Mouse (Mus musculus) gastrocnemius, postnatal 36 days (tissue): ENCODE data around the gene Pdpn. TPM values are rescaled to one million over a fixed set of nuclear protein-coding genes. Genes with fewer than 3 reads are reported as not detected.

Experiments
- DNase-seq, 2 experiments: peaks; one replicate each; pipeline ENCODE4 v3.0.0; 2022
- intact Hi-C: fragments of 180-260 bp; cut with DNase I; formaldehyde crosslinking; loops from one replicate; pipeline ENCODE4 v1.15.1; 2025
- total RNA-seq, 2 experiments: library from RNA; stranded (reverse); gene quantifications; 2 replicates each; pipeline ENCODE4 v1.2.3; 2021

Gene Pdpn
- total RNA-seq, 2 experiments from 2014 or later = 7.0 to 7.7 TPM

DNA sequence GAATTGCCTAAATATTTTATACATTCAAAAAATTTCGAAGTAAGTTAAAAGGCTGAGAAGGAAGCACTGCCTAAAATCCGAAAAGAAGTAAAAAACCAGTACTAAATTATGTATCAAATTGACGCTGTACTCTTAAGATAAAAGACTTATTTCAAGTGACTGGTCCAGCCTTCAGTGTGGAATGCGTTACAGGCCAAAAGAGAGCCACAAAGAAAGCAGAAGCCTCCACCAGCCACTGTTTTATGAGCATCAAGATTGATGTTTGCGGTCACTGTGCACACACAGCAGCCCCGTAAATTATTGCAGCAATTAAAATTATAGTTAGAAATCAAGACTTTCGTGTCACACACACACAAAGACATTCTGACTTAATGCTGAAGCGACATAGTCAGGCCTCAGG lies 43.8 kb downstream of the Pdpn start:
- DNase-seq = no peak
- intact Hi-C loops = loop anchor here (5.0 kb wide), 1 partner anchor 127 kb away; no protein-coding TSS in a partner anchor

DNA sequence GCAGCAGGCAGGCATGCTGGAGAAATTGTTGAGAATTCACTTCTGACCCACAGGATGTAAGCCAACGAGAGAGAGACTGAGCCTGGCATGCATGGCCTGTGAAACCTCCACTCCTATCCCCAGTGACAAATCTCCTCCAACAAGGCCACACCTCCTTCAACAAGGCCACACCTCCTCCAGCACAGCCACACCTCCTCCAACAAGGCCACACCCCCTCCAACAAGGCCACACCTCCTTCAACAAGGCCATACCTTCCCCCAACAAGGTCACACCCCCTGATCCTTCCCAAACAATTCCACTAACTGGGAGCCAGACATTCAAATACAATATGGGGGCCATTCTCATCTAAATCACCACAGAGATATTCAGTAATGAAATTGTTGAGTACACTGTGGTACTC lies 46.0 kb downstream of the Pdpn start:
- intact Hi-C loops = no loop called here
- no peak for DNase-seq

DNA sequence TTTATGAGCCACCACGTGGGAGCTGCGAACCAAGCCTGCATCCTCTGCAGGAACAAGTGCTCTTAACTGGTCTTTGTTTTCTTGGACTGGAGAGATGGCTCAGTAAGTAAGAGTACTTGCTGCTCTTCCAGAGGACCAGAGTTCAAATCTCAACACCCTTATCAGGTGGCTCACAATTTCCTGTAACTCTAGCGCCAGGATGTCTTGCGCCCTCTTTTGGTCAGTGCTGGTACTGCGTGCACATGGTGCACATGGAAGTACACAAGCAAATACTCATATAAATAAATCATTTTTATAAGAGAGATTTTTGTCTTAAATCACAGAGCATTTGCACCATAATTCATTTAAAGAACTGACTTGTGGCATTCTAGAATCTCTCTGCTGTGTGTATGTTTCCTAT lies 51.3 kb downstream of the Pdpn start:
- DNase-seq = no peak
- intact Hi-C loops = no loop called here

DNA sequence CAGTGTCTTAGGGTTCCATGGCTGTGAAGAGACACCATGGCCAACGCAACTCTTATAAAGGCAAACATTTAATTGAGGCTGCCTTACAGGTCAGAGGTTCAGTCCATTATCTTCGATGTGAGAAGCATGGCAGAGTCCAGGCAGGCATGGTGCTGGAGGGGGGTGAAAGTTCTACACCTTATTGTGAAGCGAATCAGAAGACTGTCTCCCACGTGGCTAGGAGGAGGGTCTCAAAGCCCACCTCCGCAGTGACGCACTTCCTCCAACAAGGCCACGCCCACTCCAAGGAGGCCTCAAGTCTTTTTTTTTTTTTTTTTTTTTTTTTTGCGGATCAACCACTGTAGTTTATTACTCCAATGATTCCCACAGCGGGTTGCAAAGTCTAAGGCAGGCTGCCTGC lies 58.1 kb downstream of the Pdpn start:
- DNase-seq = no peak
- intact Hi-C loops = no loop called here

DNA sequence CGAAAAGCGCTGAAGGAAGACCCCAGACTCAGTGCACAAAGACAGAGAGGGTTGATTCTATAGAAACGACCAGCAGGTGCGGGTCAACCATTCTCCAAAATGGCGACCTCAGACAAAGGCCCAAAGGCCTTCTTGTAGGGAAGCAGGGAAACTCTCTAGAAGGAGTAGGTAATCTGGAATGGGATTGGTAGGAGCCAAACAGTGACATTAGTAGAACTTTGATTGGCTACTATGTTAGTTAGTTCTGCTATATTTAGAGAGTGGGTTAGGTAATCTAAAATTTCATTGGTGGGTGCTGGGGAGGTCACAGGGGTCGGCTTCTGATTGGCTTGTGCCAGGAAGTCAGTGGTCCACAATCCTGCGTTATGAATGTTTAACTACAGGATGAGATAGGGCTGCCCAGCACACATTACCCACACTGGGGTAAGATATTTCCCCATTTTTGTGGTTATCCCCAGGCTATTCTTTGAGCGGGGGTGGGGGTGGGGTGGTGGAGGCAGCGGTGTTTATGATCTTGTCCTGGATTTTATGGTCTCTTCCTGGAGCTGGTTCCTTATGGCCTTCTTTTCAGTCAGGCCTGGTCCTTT lies 59.7 kb downstream of the Pdpn start:
- no peak for DNase-seq
- intact Hi-C loops = loop anchor here (2.0 kb wide), 2 partner anchors 127 to 213 kb away; no protein-coding TSS in a partner anchor

DNA sequence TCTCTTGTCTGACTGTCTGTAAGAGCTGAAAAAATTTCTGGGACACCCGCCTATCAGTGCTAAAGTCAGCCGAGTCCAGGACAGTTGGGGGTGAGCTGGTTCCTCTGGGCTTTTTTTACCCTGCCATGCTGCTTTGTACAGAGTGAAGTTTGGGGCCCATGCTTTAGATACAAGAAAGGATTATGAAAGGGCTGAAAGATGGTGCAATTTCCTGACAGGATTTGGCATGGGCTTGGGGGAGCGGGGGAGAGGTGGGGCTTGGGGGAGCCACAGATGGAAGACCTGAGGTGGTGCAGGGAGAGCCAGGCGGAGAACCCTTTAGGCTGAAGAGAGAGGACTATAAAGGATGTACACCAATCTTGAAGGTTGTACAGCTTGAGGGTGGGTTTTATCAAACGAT lies 60.2 kb downstream of the Pdpn start:
- intact Hi-C loops = loop anchor here (2.0 kb wide), 2 partner anchors 126 to 212 kb away; no protein-coding TSS in a partner anchor
- no peak for DNase-seq

DNA sequence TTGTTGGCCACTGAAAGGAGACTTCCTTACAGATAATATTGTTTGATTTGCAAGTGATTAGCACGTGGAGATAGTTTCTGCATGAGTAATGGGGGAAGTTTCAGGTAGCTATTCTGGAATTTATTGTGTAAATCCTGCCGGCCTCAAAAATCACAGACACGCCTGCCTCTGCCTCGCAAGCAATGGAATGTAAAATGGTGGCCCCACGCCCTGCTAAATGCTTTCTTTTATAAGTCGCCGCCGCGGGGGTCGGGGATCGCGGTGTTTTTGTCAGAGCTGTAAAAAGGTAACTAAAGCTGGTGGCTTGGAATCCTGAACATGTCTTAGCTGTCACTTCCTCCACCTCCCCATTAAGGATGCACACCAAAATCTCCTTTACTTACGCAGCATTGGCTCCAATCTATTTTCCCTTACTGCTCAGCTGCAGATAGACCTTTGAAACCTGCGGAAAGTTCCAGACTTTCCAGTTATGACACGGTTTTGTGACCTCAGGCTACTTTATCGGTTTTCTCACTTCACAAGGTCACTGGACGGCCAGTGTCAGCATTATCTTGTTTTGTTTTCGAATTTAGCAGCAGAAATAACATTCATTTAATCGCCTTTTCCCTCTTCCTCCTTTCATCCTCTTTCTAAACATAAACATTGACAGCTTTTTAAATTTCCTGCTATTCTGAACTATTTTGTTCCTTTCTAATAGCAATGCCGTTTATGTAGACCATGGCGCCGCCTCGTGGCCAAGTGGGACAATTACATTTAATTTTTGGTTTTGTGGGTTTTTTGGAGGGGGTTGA lies 60.9 kb downstream of the Pdpn start:
- intact Hi-C loops = loop anchor here (2.0 kb wide), 2 partner anchors 126 to 212 kb away; no protein-coding TSS in a partner anchor
- DNase-seq = peak in 1 of 2 experiments; percentile 31

DNA sequence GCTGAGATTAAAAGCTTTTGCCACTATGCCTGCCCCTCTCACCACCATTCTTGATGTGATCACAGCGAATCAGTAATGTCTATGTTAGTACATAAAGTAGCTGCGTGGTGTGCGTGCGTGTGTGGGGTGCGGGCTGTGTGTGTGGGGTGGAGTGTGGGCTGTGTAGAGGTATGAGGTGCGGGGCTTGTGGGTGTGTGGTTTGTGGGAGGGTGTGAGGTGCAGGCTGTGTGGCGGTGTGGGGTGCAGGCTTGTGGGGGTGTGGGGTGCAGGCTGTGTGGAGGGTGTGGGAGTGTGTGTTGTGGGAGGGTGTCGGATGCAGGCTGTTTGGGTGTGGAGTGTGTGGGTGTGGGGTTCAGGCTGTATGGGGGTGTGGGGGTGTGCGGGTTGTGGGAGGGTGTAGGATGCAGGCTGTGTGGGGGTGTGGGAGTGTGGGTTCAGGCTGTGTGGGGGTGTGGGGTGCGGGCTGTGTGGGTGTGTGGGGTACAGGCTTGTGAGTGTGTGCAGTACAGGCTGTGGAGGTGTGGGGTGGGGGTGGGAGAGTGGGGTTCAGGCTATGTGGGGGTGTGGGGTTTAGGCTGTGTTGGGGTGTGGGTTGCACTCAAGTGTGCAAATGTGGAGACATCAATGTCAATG lies 67.5 kb downstream of the Pdpn start:
- DNase-seq = no peak
- intact Hi-C loops = no loop called here

DNA sequence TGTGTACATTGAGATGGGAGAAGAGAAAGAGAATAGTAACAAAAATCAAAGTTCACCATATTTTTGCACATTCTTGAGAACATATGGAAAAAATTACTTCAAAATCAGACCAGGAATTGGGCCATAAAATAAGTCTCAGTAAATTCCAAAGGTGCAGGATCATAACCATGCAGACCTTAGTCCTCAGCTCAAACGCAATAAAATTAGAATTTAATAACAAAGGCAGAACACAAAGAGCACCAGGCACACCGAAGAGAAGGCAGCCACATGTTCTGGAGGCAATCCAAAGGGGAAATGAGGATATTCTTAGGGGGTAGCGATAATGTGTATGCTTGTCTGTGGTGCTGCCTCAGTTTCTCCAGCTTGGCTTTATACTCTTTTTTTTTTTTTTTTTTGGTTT lies 68.3 kb downstream of the Pdpn start:
- DNase-seq = no peak
- intact Hi-C loops = no loop called here

DNA sequence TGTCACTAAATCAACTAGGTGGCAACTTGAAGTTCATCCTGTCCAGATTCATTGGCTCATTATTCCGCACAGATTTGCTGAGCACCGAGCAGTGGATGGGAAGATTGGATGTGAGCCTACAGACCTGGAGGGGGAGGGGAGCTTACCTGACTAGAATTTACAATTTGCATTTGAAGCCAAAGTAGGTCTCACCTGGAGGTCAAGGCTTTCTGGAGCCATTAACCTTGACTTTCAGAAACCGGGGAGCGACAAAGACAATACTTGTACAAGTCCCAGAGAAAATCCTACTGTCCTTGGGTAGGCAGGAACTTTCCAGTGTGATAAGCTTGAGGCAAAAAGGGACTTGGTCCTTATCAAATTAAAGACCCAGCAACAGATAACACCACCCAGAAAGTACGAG lies 71.4 kb downstream of the Pdpn start:
- no peak for DNase-seq
- intact Hi-C loops = no loop called here

DNA sequence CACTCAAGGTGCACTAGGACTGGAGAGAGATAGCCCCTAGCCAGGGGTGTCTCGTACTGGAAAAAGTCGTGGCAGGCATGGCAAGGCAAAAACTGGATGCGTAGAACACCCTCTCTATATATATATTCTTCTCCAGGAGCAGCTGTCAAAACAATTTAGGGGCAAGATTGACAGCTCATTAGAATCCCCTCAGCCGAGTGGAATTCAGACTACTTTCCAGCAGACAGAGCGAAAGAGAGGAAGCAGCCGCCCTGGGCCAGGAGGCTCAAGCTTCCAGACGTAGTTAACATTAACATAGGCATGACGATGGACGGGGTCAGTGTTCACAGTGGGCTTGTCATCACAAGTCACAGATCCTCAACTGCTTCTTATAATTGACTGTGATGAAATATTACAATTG lies 73.5 kb downstream of the Pdpn start:
- intact Hi-C loops = no loop called here
- no peak for DNase-seq

DNA sequence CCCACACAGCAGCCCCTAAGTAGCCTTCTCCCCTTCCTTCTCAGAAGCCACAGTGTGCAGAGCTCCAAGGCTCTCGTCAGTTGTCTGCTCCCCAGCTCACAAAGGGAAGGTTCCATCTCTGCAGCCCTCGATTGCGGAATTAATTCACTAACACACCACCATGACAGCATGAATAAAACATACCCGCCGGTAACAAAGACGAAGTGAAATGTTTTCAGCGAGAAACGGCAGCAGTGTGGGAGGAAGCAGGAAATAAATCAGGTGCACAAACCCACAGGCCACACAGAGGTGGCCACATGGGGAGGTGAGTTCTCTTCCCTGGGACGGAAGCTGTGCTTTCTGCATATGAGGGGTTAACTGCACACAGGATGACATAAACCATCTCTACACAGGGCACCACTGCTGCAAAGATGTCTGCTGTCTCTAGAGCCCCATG lies 80.0 kb downstream of the Pdpn start:
- no peak for DNase-seq
- intact Hi-C loops = no loop called here

DNA sequence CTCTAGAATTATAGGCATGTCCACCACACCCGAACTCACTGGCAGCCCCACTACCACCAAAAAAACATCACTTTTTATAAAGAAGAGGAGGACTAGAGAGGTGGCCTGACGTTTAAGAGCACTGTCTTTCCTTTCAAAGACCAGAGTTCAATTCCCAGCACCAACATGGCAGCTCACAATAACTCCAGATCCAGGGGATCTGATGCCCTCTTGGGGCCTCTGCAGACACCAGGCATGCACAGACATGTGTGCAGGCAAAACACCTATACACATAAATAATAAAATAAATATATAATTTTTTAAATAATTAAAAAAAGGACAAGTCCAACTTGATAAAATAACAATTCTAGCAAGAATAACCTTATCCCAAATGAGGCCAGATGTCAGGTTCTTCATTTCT lies 80.5 kb downstream of the Pdpn start:
- DNase-seq = no peak
- intact Hi-C loops = no loop called here

Other genes with a start within 250 kb of the Pdpn start
- 10 to 100 TPM; 17.9 to 19.7 TPM for gene Prdm2, start 86.6 kb downstream of the Pdpn start, total RNA-seq
- 10 to 100 TPM; 18.7 to 22.2 TPM for gene Lrrc38, start 50.2 kb upstream of the Pdpn start, total RNA-seq
- gene Pramel1, start 94.9 kb upstream of the Pdpn start, total RNA-seq = not detected
- gene Pramef8, start 112.9 kb upstream of the Pdpn start, total RNA-seq = 1 to 10 TPM; 4.6 to 7.6 TPM
- gene Oog4, start 150.8 kb upstream of the Pdpn start, total RNA-seq = not detected
- not detected for gene Gm13043, start 211.8 kb upstream of the Pdpn start, total RNA-seq
- not detected for gene Gm13040, start 236.4 kb upstream of the Pdpn start, total RNA-seq